Mouse (Mus musculus) mammary gland, adult 2 months (tissue): Measurements from ENCODE around the gene Gsk3a. TPM values are rescaled to one million over a fixed set of nuclear protein-coding genes. Genes with fewer than 3 reads are reported as not detected.

Experiments
- polyA plus RNA-seq: library from polyadenylated mRNA; depleted of rRNA; stranded (reverse); fragments of >200 nt; gene quantifications from 2 replicates; pipeline ENCODE4 v1.2.3, GENCODE M21; 2012; ENCODE audit warnings: low replicate concordance; rRNA removed

Gene Gsk3a
- 125 and 143 TPM in 2 replicates for polyA plus RNA-seq

GRCm38 (mm10) chr7:25237249-25238014, at the start of gene Gsk3a:
Gene Gsk3a (minus strand): TSS chr7:25237851.

GRCm38 (mm10) chr7:25267301-25267750, 29.7 kb upstream of the Gsk3a start, which contains the start of gene Cic:
Gene Cic (plus strand): TSS chr7:25267704.

GRCm38 (mm10) chr7:25250141-25250972, 12.7 kb upstream of the Gsk3a start, which contains the start of gene Erf:
Gene Erf (minus strand): TSS chr7:25250761.

GRCm38 (mm10) chr7:25221102-25221883, 16.4 kb downstream of the Gsk3a start, which contains the start of gene Zfp526:
Gene Zfp526 (plus strand): TSS chr7:25221425.

GRCm38 (mm10) chr7:25220457-25221101, 17.1 kb downstream of the Gsk3a start, which contains the start of gene Dedd2:
Gene Dedd2 (minus strand): TSS chr7:25220615.

GRCm38 (mm10) chr7:25179606-25180161, 58.0 kb downstream of the Gsk3a start, which contains the start of gene Pou2f2:
Gene Pou2f2 (minus strand): TSS chr7:25179726.

Other genes with a start within 250 kb of the Gsk3a start
- 17.6 and 20.0 TPM in 2 replicates for gene Atp1a3, start 231.9 kb downstream of the Gsk3a start, polyA plus RNA-seq
- gene Grik5, start 165.5 kb downstream of the Gsk3a start, polyA plus RNA-seq = 25.8 and 38.3 TPM in 2 replicates
- 32.4 and 58.6 TPM in 2 replicates for gene Zfp574, start 165.3 kb downstream of the Gsk3a start, polyA plus RNA-seq
- gene Pou2f2, start 58.1 kb downstream of the Gsk3a start, polyA plus RNA-seq = 9.9 and 39.4 TPM in 2 replicates
- 35.6 and 56.0 TPM in 2 replicates for gene Dedd2, start 17.2 kb downstream of the Gsk3a start, polyA plus RNA-seq
- gene Zfp526, start 16.4 kb downstream of the Gsk3a start, polyA plus RNA-seq = 16.0 and 24.9 TPM in 2 replicates
- 28.1 and 66.5 TPM in 2 replicates for gene Erf, start 12.9 kb upstream of the Gsk3a start, polyA plus RNA-seq
- 74.8 and 156 TPM in 2 replicates for gene Cic, start 29.9 kb upstream of the Gsk3a start, polyA plus RNA-seq
- 37.8 and 49.3 TPM in 2 replicates for gene Pafah1b3, start 60.1 kb upstream of the Gsk3a start, polyA plus RNA-seq
- 0.11 TPM in 1 of 2 replicates, not detected in the other for gene Prr19, start 63.6 kb upstream of the Gsk3a start, polyA plus RNA-seq
- 0.06 and 0.16 TPM in 2 replicates for gene Tmem145, start 68.3 kb upstream of the Gsk3a start, polyA plus RNA-seq
- 37.0 and 62.0 TPM in 2 replicates for gene Megf8, start 79.3 kb upstream of the Gsk3a start, polyA plus RNA-seq
- gene Cnfn, start 131.9 kb upstream of the Gsk3a start, polyA plus RNA-seq = 1.6 and 9.7 TPM in 2 replicates
- gene Lipe, start 160.9 kb upstream of the Gsk3a start, polyA plus RNA-seq = 870 and 942 TPM in 2 replicates
- 4.4 and 7.6 TPM in 2 replicates for gene Cxcl17, start 175.0 kb upstream of the Gsk3a start, polyA plus RNA-seq
- 13.5 and 19.3 TPM in 2 replicates for gene Ceacam1, start 239.8 kb upstream of the Gsk3a start, polyA plus RNA-seq